Mouse (Mus musculus) embryonic fibroblast, embryonic 13.5 days (primary cell): ENCODE results near the gene Zfp652.

Experiments
- CTCF ChIP-seq: IDR thresholded peaks from 2 replicates; pipeline ENCODE4 v1.5.1; 2011; ENCODE audit warnings: mild to moderate bottlenecking, control low read depth, low read length, moderate library complexity, borderline replicate concordance; ENCODE audit not compliant: insufficient read depth
- POLR2A ChIP-seq: IDR thresholded peaks from 2 replicates; pipeline ENCODE4 v1.6.1; 2011; ENCODE audit warnings: low read depth, mild to moderate bottlenecking, control low read depth, low read length, moderate library complexity

- TF ChIP-seq POLR2A (no peak), CTCF (no peak)
Observed at GRCm38 (mm10) chr11:95780480-95780879, 68.0 kb downstream of the Zfp652 start.
